Mouse (Mus musculus) neutrophil, adult 5-6 weeks (primary cell): ENCODE measurements around the gene Celsr1. TPM values are rescaled to one million over a fixed set of nuclear protein-coding genes. Genes with fewer than 3 reads are reported as not detected.

ENCODE experiments used
- ATAC-seq: fragments of 151-379, 151-347 bp; 2 replicates; pipeline ENCODE4 v1.8.0; 2017; ENCODE audit warnings: mild to moderate bottlenecking, moderate TSS enrichment; ENCODE audit not compliant: insufficient number of reproducible peaks, poor library complexity, low FRiP score, severe bottlenecking; ENCODE audit errors: extremely low read depth
- total RNA-seq: library from RNA; stranded (forward); fragments of 200-1000 nt; gene quantifications from 2 replicates; pipeline ENCODE4 v1.2.3, GENCODE M21; 2017

The Celsr1 gene
- total RNA-seq, 1 experiment from 2014 or later = 3.1 TPM

GRCm38 (mm10) chr15:85982416-85982775 lies 51.2 kb downstream of the Celsr1 start:
- ATAC-seq = no peak

GRCm38 (mm10) chr15:85981768-85982415 lies 51.7 kb downstream of the Celsr1 start:
- ATAC-seq = peak; percentile 95

- ATAC-seq = peak; percentile 32; the same call in 1 of the 2 replicates
Measured at GRCm38 (mm10) chr15:85977086-85977485, 56.5 kb downstream of the Celsr1 start.

GRCm38 (mm10) chr15:85975746-85976145 lies 57.8 kb downstream of the Celsr1 start:
- ATAC-seq = no peak

- ATAC-seq = no peak
Measured at GRCm38 (mm10) chr15:85971596-85971995, 62.0 kb downstream of the Celsr1 start.

- no peak for ATAC-seq
Measured at GRCm38 (mm10) chr15:85970441-85970840, 63.1 kb downstream of the Celsr1 start.

GRCm38 (mm10) chr15:85969707-85970153 lies 63.8 kb downstream of the Celsr1 start:
- ATAC-seq = no peak

GRCm38 (mm10) chr15:85969291-85969690 lies 64.3 kb downstream of the Celsr1 start:
- ATAC-seq = no peak

GRCm38 (mm10) chr15:85966032-85966431 lies 67.5 kb downstream of the Celsr1 start:
- no peak for ATAC-seq

GRCm38 (mm10) chr15:85963279-85963840 lies 70.2 kb downstream of the Celsr1 start:
- peak; percentile 57 for ATAC-seq

- no peak for ATAC-seq
Measured at GRCm38 (mm10) chr15:85962691-85963090, 70.9 kb downstream of the Celsr1 start.

GRCm38 (mm10) chr15:85961651-85962050 lies 71.9 kb downstream of the Celsr1 start:
- ATAC-seq = no peak

- no peak for ATAC-seq
Measured at GRCm38 (mm10) chr15:85961131-85961530, 72.4 kb downstream of the Celsr1 start.

- ATAC-seq = peak; percentile 21; the same call in 1 of the 2 replicates
Measured at GRCm38 (mm10) chr15:85956202-85956601, 77.4 kb downstream of the Celsr1 start.

GRCm38 (mm10) chr15:85953458-85953857 lies 80.1 kb downstream of the Celsr1 start:
- no peak for ATAC-seq

GRCm38 (mm10) chr15:85949421-85950164 lies 84.0 kb downstream of the Celsr1 start:
- ATAC-seq = no peak

- no peak for ATAC-seq
Measured at GRCm38 (mm10) chr15:85947967-85948366, 85.6 kb downstream of the Celsr1 start.

- ATAC-seq = no peak
Measured at GRCm38 (mm10) chr15:85947541-85947940, 86.0 kb downstream of the Celsr1 start.

GRCm38 (mm10) chr15:85935627-85936049 lies 97.9 kb downstream of the Celsr1 start:
- ATAC-seq = no peak

- no peak for ATAC-seq
Measured at GRCm38 (mm10) chr15:85928161-85928560, 105.4 kb downstream of the Celsr1 start.
